Mouse (Mus musculus): ENCODE measurements at regions not wholly inside any gene's neighbourhood (a gene's known extent, or its start where the extent isn't known, plus 50 kb on each side); places are given as distances from the start of the nearest gene placed in this dataset.

GRCm38 (mm10) chr3:31444311-31444710, 134.1 kb upstream of the Slc7a14 start:
- TF ChIP-seq CTCF (IDR thresholded peaks at IDR 0.05; ENCODE audit: borderline replicate concordance, extremely low read depth, insufficient read depth, insufficient read length) (no peak), POLR2A (IDR thresholded peaks at IDR 0.05; ENCODE audit: borderline replicate concordance, extremely low read depth, insufficient read depth, insufficient read length, poor library complexity, severe bottlenecking) (no peak)

Measured in brain, embryonic 14.5 days (tissue).